Mouse (Mus musculus) frontal cortex, adult (tissue): ENCODE measurements around the gene Pfn1.

Experiments used
- ATAC-seq: cut with Nextera tagmentation; 2 replicates; pipeline ENCODE4 v1.9.2; 2017; ENCODE audit warnings: mild to moderate bottlenecking, moderate library complexity, mixed read lengths; ENCODE audit not compliant: low TSS enrichment

The Pfn1 gene

GRCm38 (mm10) chr11:70654198-70654922, at the start of gene Pfn1:
Gene Pfn1 (minus strand): TSS chr11:70654644.
- ATAC-seq = peak; percentile 65

GRCm38 (mm10) chr11:70702781-70703180, 48.3 kb upstream of the Pfn1 start:
- no peak for ATAC-seq

GRCm38 (mm10) chr11:70701984-70702733, 47.7 kb upstream of the Pfn1 start:
- peak; percentile 53; the same call in 1 of the 2 replicates for ATAC-seq

GRCm38 (mm10) chr11:70701221-70701955, 46.9 kb upstream of the Pfn1 start:
- ATAC-seq = no peak

GRCm38 (mm10) chr11:70700613-70701012, 46.2 kb upstream of the Pfn1 start:
- peak; percentile 20; the same call in 1 of the 2 replicates for ATAC-seq

GRCm38 (mm10) chr11:70699722-70700556, 45.5 kb upstream of the Pfn1 start, which contains the start of the genes Inca1 and Kif1c:
Gene Inca1 (minus strand): TSS chr11:70700155.
Gene Kif1c (plus strand): TSS chr11:70700548.
- ATAC-seq = peak; percentile 87

GRCm38 (mm10) chr11:70699051-70699450, 44.6 kb upstream of the Pfn1 start:
- no peak for ATAC-seq

GRCm38 (mm10) chr11:70697376-70697775, 42.9 kb upstream of the Pfn1 start:
- no peak for ATAC-seq

- peak; percentile 47; the same call in 1 of the 2 replicates for ATAC-seq
Measured at GRCm38 (mm10) chr11:70693504-70693903, 39.1 kb upstream of the Pfn1 start.

GRCm38 (mm10) chr11:70689578-70689977, 35.1 kb upstream of the Pfn1 start:
- no peak for ATAC-seq

- no peak for ATAC-seq
Measured at GRCm38 (mm10) chr11:70688372-70688771, 33.9 kb upstream of the Pfn1 start.

- ATAC-seq = peak; percentile 56
Measured at GRCm38 (mm10) chr11:70687601-70688199, 33.3 kb upstream of the Pfn1 start, which contains the start of gene Camta2. Gene Camta2 (minus strand): TSS chr11:70688105.

- peak; percentile 64 for ATAC-seq
Measured at GRCm38 (mm10) chr11:70686901-70687566, 32.6 kb upstream of the Pfn1 start.

- ATAC-seq = no peak
Measured at GRCm38 (mm10) chr11:70683640-70684039, 29.2 kb upstream of the Pfn1 start.

- ATAC-seq = peak; percentile 38; the same call in 1 of the 2 replicates
Measured at GRCm38 (mm10) chr11:70681897-70682581, 27.6 kb upstream of the Pfn1 start.

GRCm38 (mm10) chr11:70681170-70681569, 26.7 kb upstream of the Pfn1 start:
- ATAC-seq = no peak

GRCm38 (mm10) chr11:70679894-70680293, 25.4 kb upstream of the Pfn1 start:
- ATAC-seq = no peak

- no peak for ATAC-seq
Measured at GRCm38 (mm10) chr11:70679361-70679760, 24.9 kb upstream of the Pfn1 start.

- no peak for ATAC-seq
Measured at GRCm38 (mm10) chr11:70678576-70678975, 24.1 kb upstream of the Pfn1 start.

- no peak for ATAC-seq
Measured at GRCm38 (mm10) chr11:70678092-70678491, 23.6 kb upstream of the Pfn1 start.
